Mouse (Mus musculus): ENCODE results near the gene Gm45233.

DNA sequence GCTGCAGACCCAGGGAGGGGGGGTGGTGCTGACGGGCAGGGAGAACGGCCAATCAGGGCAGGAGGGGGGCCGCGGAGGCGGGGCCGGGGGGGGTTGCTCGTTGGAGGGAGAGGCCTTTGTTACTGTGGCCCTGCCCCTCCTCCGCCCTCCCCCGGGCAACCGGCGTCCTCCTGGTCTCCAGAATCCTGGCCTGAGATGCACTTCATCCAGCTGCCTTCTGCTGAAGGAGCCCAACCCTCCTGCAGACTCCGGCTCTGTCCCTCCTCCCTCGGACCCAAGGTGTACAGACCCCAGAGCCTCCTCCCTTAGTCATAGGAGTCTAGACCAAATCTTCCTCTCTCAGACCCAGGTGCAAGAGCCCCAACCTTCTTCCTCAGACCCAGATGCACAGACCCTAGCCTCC lies 46.3 kb downstream of the Gm45233 start:
- TF ChIP-seq CTCF (IDR thresholded peaks at IDR 0.05; ENCODE audit: low read depth) (no peak), EP300 (IDR thresholded peaks at IDR 0.05; ENCODE audit: low read depth) (no peak)

Measured in liver, postnatal 0 days (tissue).